Mouse (Mus musculus) liver, adult 2 months (tissue): ENCODE results near the gene Ly6g. TPM values are rescaled to one million over a fixed set of nuclear protein-coding genes. Genes with fewer than 3 reads are reported as not detected.
"Not testable (repeated sequence)": the region's sequence is repeated elsewhere in the genome, so short reads cannot be mapped to it uniquely, and the experiment has no call there.

Experiments used
- DNase-seq: peaks from one replicate; pipeline ENCODE4 v3.0.0-alpha.2; 2011; ENCODE audit warnings: low read depth, low spot score; ENCODE audit errors: extremely low read depth
- H3K27ac ChIP-seq: fragments of 200-500 bp; replicated peaks from 2 replicates; pipeline ENCODE4 v1.5.1; 2012; ENCODE audit warnings: low read depth, mild to moderate bottlenecking, control low read depth, inconsistent platforms, low read length; ENCODE audit not compliant: insufficient read depth
- H3K27me3 ChIP-seq: fragments of 200-500 bp; 2 replicates; pipeline ENCODE4 v1.6.1; 2012; ENCODE audit warnings: mild to moderate bottlenecking, moderate library complexity, low read length, inconsistent platforms; ENCODE audit not compliant: control insufficient read depth, insufficient read depth
- H3K36me3 ChIP-seq: fragments of 200-500 bp; 2 replicates; pipeline ENCODE4 v1.6.1; 2012; ENCODE audit warnings: low read length, inconsistent platforms; ENCODE audit not compliant: control insufficient read depth, insufficient read depth
- H3K4me1 ChIP-seq: fragments of 200-500 bp; 2 replicates; pipeline ENCODE4 v1.6.1; 2011; ENCODE audit warnings: low read length; ENCODE audit not compliant: control insufficient read depth, insufficient read depth
- H3K4me3 ChIP-seq: fragments of 200-500 bp; 2 replicates; pipeline ENCODE4 v1.5.1; 2011; ENCODE audit warnings: low read depth, mild to moderate bottlenecking, control low read depth, low read length, moderate library complexity; ENCODE audit not compliant: insufficient read depth
- H3K79me2 ChIP-seq: fragments of 200-500 bp; 2 replicates; pipeline ENCODE4 v1.6.1; 2012; ENCODE audit warnings: inconsistent platforms, mild to moderate bottlenecking, low read length, moderate library complexity; ENCODE audit not compliant: control insufficient read depth, insufficient read depth
- H3K9ac ChIP-seq: fragments of 200-500 bp; 2 replicates; pipeline ENCODE4 v1.6.1; 2012; ENCODE audit warnings: low read depth, mild to moderate bottlenecking, control low read depth, inconsistent platforms, low read length
- CTCF ChIP-seq: fragments of 200-500 bp; IDR thresholded peaks from 2 replicates; pipeline ENCODE4 v1.5.1; 2011; ENCODE audit warnings: low read depth, low read length, control low read depth
- POLR2A ChIP-seq: fragments of 200-500 bp; IDR thresholded peaks from 2 replicates; pipeline ENCODE4 v1.6.1; 2011; ENCODE audit warnings: low read length, control low read depth; ENCODE audit not compliant: insufficient read depth; ENCODE audit errors: extremely low read depth
- WGBS: fragments of 180-500 bp; shearing (Covaris S2); methylation state at CpG from one replicate; pipeline ENCODE4 v1.1.7; 2018; 5-methylcytosine and 5-hydroxymethylcytosine counted together
- polyA plus RNA-seq: library from polyadenylated mRNA; depleted of rRNA; stranded (reverse); fragments of >200 nt; gene quantifications from 2 replicates; pipeline ENCODE4 v1.2.3, GENCODE M21; 2012
- total RNA-seq: library from RNA; depleted of rRNA; stranded (reverse); fragments of >200 nt; gene quantifications from 2 replicates; pipeline ENCODE4 v1.2.3, GENCODE M21; 2014

The Ly6g gene
- total and polyA plus RNA-seq, 2 experiments: not detected

- TF ChIP-seq CTCF: peak; percentile 82
- TF ChIP-seq POLR2A: no peak
- 12% methylated on average over 2 of the region's 2 CpGs for WGBS
- Histone ChIP-seq H3K27me3 (no peaks in the 10 kb centered on the region), H3K4me1 (no peaks in the 10 kb centered on the region), H3K36me3 (no peaks in the 10 kb centered on the region), H3K4me3 (no peak overlapping the region), H3K27ac (no peak overlapping the region), H3K9ac (no peak overlapping the region), H3K79me2 (no peaks in the 10 kb centered on the region)
- peak; percentile 23 for DNase-seq
Observed at GRCm38 (mm10) chr15:75120066-75120465, 35.0 kb upstream of the Ly6g start.

DNA sequence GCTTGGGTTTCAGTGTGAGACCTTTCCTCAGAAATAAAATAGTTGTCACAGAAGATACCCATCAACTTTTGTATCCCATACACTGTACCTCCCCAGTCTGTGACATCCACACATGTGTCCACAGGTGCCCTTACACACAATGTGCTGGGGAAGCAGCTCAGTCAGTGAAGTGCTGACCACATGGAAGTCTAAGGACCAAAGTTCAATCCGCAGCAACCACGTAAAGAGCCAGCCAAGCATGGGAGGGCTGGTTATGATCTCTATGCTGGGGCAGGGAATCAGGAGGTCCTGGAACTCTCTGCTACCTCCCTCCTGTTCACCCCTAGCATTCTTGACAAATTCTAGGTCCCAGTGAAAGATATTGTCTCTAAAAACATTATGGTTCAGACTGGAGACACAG lies 22.7 kb upstream of the Ly6g start:
- peak; percentile 10 for DNase-seq
- not testable (repeated sequence) for H3K27me3 ChIP-seq, H3K4me3 ChIP-seq, H3K9ac ChIP-seq, H3K79me2 ChIP-seq, H3K36me3 ChIP-seq, H3K27ac ChIP-seq, H3K4me1 ChIP-seq
- 48% methylated on average over 2 of the region's 2 CpGs for WGBS

GRCm38 (mm10) chr15:75135090-75135783 lies 19.8 kb upstream of the Ly6g start:
- not testable (repeated sequence) for H3K4me3 ChIP-seq, H3K27me3 ChIP-seq, H3K27ac ChIP-seq, H3K79me2 ChIP-seq, H3K9ac ChIP-seq, H3K4me1 ChIP-seq, H3K36me3 ChIP-seq, DNase-seq
- 89% methylated on average over 2 of the region's 2 CpGs for WGBS

DNA sequence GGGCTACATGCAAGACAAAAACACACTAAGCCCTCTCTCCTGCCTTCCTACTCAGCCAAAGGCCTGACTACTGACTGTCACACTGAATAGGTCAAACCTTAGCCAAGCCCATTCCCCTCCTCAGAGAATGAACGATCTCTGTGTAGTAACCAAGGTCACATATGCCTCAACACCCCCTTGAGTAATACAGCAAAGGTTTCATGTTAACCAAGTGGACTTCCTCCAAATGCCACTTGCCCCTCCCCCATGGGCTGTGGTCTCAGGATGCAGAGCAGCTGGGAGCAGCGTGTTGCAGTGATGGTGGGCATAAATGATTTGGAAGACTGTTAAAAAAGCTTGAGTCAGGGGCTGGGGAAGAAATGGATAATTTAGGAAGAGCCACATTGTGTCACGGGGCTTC lies 17.3 kb upstream of the Ly6g start:
- H3K4me3 ChIP-seq, H3K9ac ChIP-seq, DNase-seq, H3K27ac ChIP-seq, H3K4me1 ChIP-seq, H3K36me3 ChIP-seq, H3K79me2 ChIP-seq, H3K27me3 ChIP-seq: not testable (repeated sequence)
- WGBS: 81% methylated on average over 3 of the region's 3 CpGs

- not testable (repeated sequence) for H3K27me3 ChIP-seq, H3K9ac ChIP-seq, H3K27ac ChIP-seq, H3K4me3 ChIP-seq, DNase-seq, H3K79me2 ChIP-seq, H3K4me1 ChIP-seq, H3K36me3 ChIP-seq
- peak; percentile 52; the same call in 1 of the 2 replicates for TF ChIP-seq CTCF
- 45% methylated on average over 6 of the region's 6 CpGs for WGBS
Observed at GRCm38 (mm10) chr15:75141812-75142360, 13.2 kb upstream of the Ly6g start.

DNA sequence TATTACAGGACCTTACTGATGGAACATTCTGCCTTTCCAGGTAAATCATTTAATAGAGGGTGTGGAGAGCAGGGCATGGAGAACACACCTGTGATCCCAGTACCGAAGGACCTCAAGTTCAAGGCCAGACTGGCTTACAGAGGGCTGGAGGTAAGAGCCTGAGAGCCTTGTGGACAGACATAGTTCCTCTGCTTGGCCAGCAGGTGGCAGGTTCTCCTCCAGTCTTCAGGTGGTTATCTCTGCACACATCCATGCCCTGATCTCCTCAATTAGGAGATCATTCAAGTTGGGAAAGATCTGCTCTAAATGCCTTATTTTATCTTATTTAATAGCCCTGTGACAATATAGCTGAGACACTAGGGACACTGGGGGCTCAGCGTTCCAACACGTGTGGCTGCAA lies 11.3 kb upstream of the Ly6g start:
- WGBS: 46% methylated on average over 3 of the region's 3 CpGs
- peak; percentile 75 for TF ChIP-seq CTCF
- TF ChIP-seq POLR2A: no peak
- no peak overlapping the region for H3K27ac ChIP-seq

More for the DNA sequence above, 11.3 kb upstream of the Ly6g start:
- no peaks in the 10 kb centered on the region for H3K36me3 ChIP-seq
- no peaks in the 10 kb centered on the region for H3K27me3 ChIP-seq
- H3K79me2 ChIP-seq: no peaks in the 10 kb centered on the region
- no peaks in the 10 kb centered on the region for H3K4me1 ChIP-seq
- peak; percentile 43 for DNase-seq
- H3K4me3 ChIP-seq: no peak overlapping the region
- H3K9ac ChIP-seq: no peak overlapping the region
